Mouse (Mus musculus) embryo, embryonic 10.5 days (tissue): ENCODE results near the gene Scn9a.

Source experiments
- DNase-seq: peaks from one replicate; pipeline ENCODE4 v3.0.0-alpha.2; 2015; ENCODE audit warnings: low spot score

Scn9a gene

GRCm38 (mm10) chr2:66634580-66635359 is at the start of gene Scn9a:
Scn9a (minus strand) TSS chr2:66634962.
- DNase-seq, result peak; percentile 56

- DNase-seq, result no peak
Measured at GRCm38 (mm10) chr2:66661988-66662387, 27.2 kb upstream of the Scn9a start.

- no peak for DNase-seq
Measured at GRCm38 (mm10) chr2:66656430-66656829, 21.7 kb upstream of the Scn9a start.

GRCm38 (mm10) chr2:66655431-66655830 is 20.7 kb upstream of the Scn9a start:
- DNase-seq, result no peak

- peak; percentile 65 for DNase-seq
Measured at GRCm38 (mm10) chr2:66644384-66644783, 9.6 kb upstream of the Scn9a start.

- no peak for DNase-seq
Measured at GRCm38 (mm10) chr2:66632728-66633127, 2.0 kb downstream of the Scn9a start.

GRCm38 (mm10) chr2:66611091-66611490 is 23.7 kb downstream of the Scn9a start:
- DNase-seq, result no peak

GRCm38 (mm10) chr2:66597313-66597712 is 37.4 kb downstream of the Scn9a start:
- DNase-seq, result no peak

GRCm38 (mm10) chr2:66596145-66596544 is 38.6 kb downstream of the Scn9a start:
- peak; percentile 17 for DNase-seq

- DNase-seq, result no peak
Measured at GRCm38 (mm10) chr2:66590151-66590550, 44.6 kb downstream of the Scn9a start.

GRCm38 (mm10) chr2:66580026-66580808 is 54.5 kb downstream of the Scn9a start:
- DNase-seq, result peak; percentile 24

GRCm38 (mm10) chr2:66548254-66548653 is 86.5 kb downstream of the Scn9a start:
- no peak for DNase-seq

GRCm38 (mm10) chr2:66519966-66520365 is 114.8 kb downstream of the Scn9a start:
- peak; percentile 31 for DNase-seq

- DNase-seq, result no peak
Measured at GRCm38 (mm10) chr2:66511424-66511823, 123.3 kb downstream of the Scn9a start.

- no peak for DNase-seq
Measured at GRCm38 (mm10) chr2:66508032-66508431, 126.7 kb downstream of the Scn9a start.

- no peak for DNase-seq
Measured at GRCm38 (mm10) chr2:66507616-66508015, 127.1 kb downstream of the Scn9a start.

GRCm38 (mm10) chr2:66502158-66502557 is 132.6 kb downstream of the Scn9a start:
- DNase-seq, result no peak

- no peak for DNase-seq
Measured at GRCm38 (mm10) chr2:66494556-66494955, 140.2 kb downstream of the Scn9a start.

- no peak for DNase-seq
Measured at GRCm38 (mm10) chr2:66478395-66478794, 156.4 kb downstream of the Scn9a start.

- peak; percentile 66 for DNase-seq
Measured at GRCm38 (mm10) chr2:66473181-66473822, 161.5 kb downstream of the Scn9a start.

GRCm38 (mm10) chr2:66465484-66465883 is 169.3 kb downstream of the Scn9a start:
- no peak for DNase-seq

- no peak for DNase-seq
Measured at GRCm38 (mm10) chr2:66464874-66465458, 169.8 kb downstream of the Scn9a start.
